Mouse (Mus musculus) left cerebral cortex, postnatal 10 days (tissue): ENCODE data around the gene B3galt4. TPM values are rescaled to one million over a fixed set of nuclear protein-coding genes. Genes with fewer than 3 reads are reported as not detected.
A peak's percentile ranks its signal among the peaks of the same experiment; 100 is the strongest.
"Not testable (repeated sequence)": the region's sequence is repeated elsewhere in the genome, so short reads cannot be mapped to it uniquely, and the experiment has no call there.

ENCODE experiments used
- DNase-seq, 2 experiments: peaks; one replicate each; pipeline ENCODE4 v3.0.0; 2021 to 2022; ENCODE audit warnings: low spot score in 2 of 2, mixed read lengths in 1 of 2; ENCODE audit errors: extremely low spot score in 1 of 2
- intact Hi-C: fragments of 180-260 bp; cut with DNase I; formaldehyde crosslinking; loops from one replicate; pipeline ENCODE4 v1.15.1; 2025
- total RNA-seq, 2 experiments: library from RNA; stranded (reverse); gene quantifications; 2 replicates each; pipeline ENCODE4 v1.2.3; 2021

B3galt4 gene
- total RNA-seq, 2 experiments from 2014 or later = 5.2 to 9.8 TPM

DNA sequence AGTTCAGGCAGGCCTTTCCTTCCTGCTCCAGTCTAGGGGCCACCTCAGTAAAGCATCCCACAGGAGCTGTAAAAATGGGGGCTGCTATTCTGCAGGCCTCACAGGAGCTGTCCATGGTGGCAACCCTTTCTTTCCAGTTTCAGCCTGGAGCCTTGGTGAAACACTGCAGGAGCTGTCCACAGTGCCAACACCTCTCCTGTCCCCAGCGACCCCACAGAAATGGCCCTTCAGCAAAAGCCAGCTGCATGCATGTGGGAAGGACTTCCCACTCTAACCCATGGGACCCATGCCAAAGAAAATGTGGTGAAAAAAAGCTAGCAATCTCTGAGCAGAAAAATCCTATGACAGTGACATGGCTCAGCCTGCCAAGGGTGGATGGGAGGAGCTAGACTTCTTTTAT is 21.4 kb upstream of the B3galt4 start:
- intact Hi-C loops = loop anchor here (2.0 kb wide), 1 partner anchor 1296 kb away; no protein-coding TSS in a partner anchor
- DNase-seq = no peak

DNA sequence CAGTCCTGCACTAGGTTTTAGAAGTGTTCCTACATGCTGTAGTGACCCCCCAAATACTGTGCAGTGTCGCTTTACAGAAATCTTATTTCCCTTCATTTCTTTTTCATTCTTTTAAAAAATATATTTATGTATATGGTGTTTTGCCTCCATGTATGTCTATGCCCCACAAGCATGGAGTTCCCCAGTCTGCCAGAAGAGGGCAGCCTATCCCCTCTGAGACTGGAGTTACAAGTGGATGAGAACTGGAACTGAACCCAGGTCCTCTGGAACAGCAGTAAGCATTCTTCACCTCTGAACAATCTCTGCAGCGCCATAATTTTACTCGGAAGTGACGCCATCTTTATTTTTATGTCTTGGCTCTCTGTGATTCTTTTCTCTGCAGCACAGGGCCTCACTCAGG is 18.1 kb upstream of the B3galt4 start:
- no peak for DNase-seq
- intact Hi-C loops = no loop called here

DNA sequence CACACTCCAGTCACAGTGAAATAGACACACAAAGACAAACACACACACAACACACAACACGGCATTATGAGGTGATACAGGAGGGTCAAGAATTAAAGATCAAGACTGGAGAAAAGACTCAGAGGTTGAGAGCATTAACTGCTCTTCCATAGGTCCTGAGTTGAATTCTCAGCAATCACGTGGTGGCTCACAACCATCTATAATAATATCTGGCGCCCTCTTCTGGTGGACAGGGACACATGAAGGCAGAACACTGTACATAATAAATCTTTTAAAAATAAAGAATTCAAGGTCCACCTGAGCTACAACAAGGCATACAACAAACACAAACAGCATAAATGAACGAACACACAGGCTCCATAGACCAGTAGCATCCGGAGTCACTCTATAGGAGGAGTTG is 17.6 kb upstream of the B3galt4 start:
- intact Hi-C loops = no loop called here
- DNase-seq = no peak

DNA sequence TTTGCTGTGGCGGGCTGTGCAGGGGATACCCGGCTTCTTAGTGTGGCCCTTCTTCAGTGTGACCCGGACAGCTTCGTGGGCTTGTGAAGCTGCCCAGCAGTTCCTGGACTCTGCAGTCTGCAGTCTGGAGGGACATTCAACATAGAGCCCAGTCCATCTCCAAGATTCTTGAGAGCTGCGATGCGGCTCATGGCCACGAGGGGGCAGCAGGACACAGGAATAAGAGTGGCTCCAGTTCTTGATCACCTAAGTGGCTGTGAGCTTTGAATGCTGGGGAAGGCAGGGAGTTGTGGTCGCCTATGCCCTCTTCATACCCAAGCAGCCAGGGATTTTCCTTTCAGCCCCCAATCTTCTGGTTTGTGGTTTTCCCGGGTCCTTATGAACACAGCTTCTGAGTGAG is 17.2 kb upstream of the B3galt4 start:
- intact Hi-C loops = no loop called here
- peak; percentile 67 to 74 for DNase-seq

DNA sequence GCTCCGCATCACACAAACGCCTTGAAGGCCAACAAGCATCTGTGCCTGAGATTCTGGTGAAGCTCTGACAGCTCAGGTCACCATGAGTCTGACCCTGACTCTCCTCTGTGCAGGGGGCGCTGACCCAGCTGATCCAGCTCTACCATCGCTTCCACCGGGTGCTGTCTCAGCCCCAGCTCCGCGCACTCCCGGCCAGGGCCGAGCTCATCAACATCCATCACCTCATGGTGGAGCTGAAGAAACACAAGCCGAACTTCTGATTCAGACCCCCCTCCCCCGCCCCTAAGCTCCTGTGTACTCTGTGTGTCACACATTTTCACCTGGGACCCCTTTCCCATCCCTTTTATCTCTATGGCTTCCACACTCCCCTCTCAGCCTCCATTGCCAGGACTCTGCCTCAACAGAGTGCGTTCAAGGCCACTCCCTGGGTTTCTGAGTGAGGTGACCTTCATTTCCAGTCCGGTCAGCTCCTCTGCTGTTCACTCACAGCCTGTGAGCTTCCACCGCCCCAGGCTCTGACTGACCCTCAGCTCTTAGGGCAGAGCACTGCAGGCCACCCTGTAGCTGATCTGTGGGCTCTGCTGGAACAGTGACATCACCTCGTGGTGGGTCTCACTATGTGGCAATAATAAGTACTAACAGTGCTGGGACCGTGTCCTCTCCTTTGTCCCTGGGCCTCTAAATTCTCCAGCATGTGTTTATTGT is 14.7 kb upstream of the B3galt4 start:
- intact Hi-C loops = no loop called here
- peak in 1 of 2 experiments; percentile 42 for DNase-seq

DNA sequence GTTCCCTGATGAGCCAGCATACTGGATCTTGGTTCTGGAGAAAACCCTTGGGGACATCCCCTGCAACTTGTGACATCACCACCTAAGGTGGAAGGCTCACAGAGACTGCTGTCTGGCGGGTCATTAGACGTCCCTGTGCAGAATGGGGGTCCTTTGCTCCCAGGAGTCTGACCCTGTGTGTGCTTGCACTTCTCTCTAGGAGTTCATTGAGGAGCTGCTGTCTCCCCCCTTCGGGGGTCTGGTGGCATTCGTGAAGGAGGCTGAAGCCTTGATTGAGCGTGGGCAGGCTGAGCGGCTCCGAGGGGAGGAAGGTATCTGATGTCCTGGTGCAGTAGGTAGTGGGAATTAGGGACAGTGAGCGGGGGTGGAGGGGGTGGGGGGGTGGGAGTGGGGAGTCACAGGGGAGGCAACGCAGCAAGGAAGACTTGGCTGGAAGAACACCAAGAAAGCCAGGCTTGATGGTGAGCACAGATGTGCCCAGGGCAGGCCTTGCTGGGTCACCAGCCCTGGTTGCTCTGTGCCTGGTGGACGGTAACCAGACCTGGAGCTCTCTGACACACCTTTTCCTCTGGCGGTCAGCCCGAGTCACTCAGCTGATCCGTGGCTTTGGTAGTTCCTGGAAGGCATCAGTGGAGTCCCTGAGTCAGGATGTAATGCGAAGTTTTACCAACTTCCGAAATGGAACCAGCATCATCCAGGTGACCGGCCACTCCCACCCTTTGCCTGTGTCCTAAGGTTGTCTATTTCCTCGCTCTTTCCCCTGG is 14.0 kb upstream of the B3galt4 start:
- DNase-seq = no peak
- intact Hi-C loops = no loop called here

DNA sequence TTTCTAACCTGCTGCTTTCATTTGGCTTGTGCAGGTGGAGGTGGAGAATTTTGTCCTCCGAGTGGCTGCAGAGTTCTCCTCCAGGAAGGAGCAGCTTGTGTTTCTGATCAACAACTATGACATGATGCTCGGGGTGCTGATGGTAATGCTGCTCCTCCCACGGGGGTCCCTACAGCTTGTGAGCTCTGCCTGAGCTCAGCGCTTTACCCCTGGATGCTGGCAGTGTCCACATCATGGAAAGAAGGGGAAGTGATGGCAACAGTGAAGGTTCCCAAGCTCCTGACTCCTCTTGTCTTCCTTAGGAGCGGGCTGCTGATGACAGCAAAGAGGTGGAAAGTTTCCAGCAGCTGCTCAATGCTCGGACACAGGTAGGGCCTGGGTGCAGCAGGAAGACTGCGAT is 11.6 kb upstream of the B3galt4 start:
- DNase-seq = no peak

DNA sequence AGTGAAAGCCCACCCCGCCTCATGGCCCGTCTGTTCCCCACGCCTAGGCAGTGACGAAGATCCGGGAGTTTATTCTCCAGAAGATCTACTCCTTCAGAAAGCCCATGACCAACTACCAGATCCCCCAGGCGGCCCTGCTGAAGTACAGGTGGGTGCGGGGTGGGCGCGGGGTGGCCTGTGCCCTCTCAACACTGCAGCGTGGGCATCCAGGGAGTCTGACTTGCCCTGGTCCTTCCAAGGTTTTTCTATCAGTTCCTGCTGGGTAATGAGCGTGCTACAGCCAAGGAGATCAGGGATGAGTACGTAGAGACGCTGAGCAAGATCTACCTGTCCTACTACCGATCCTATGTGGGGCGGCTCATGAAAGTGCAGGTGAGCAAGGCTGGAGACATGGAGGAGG is 8.7 kb upstream of the B3galt4 start:
- DNase-seq = no peak
- intact Hi-C loops = loop anchor here (2.0 kb wide), 1 partner anchor 1319 kb away; no protein-coding TSS in a partner anchor

More for the DNA sequence above, 11.6 kb upstream of the B3galt4 start:
- intact Hi-C loops = no loop called here

DNA sequence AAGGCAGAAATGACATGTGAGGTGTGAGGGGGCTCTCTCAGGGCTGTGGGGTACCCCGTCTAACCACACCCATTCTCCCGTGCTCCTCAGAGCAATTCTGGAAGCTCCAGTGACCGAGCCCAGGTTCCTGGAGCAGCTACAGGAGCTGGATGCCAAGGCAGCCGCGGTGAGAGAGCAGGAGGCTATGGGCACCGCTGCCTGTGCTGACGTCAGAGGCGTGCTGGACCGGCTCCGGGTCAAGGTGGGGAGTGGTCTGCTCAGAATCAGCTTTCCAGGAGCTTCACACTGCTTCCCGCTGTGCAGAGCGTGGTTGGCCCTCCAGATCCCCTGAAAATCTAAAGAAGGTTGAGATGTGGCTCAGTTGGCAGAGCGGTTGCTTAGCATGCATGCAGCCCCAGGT is 7.8 kb upstream of the B3galt4 start:
- intact Hi-C loops = no loop called here
- DNase-seq = no peak

DNA sequence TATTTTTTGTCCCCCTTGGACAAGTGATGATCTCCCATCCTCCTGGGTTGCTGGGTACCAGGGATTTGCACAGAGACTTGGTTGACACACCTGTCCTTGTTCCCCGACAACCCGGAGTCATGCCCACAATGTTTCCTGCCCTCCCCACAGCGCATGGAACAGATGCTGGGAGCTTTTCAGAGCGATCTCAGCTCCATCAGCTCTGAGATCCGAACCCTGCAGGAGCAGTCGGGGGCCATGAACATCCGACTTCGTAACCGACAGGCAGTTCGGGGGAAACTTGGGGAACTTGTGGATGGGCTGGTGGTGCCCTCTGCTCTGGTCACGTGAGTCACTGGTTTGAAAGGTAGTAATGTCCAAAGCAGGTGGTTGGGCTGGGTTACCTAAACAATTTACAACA is 7.2 kb upstream of the B3galt4 start:
- no peak for DNase-seq
- intact Hi-C loops = no loop called here

DNA sequence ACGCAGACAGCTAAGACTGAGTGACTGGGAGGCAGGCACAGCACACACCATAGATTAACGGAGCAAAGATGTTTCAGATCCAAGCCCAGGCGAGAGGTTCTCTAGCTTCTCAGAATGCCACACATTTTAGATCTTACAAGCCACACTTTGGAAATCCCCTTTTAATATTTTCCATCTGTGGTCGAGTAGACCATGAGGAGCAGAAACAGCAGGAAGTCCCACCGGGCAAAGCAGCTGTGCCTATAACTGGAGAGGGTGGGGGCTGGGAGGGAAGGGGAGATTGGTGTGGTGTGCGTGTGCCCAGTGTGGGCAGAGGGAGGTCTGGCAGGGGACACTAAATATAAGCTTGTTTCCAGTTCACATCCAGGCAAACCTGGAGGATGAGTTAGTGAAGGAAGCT is 6.2 kb upstream of the B3galt4 start:
- no peak for DNase-seq
- intact Hi-C loops = loop anchor here (1.0 kb wide), 1 partner anchor 64 kb away; no protein-coding TSS in a partner anchor

DNA sequence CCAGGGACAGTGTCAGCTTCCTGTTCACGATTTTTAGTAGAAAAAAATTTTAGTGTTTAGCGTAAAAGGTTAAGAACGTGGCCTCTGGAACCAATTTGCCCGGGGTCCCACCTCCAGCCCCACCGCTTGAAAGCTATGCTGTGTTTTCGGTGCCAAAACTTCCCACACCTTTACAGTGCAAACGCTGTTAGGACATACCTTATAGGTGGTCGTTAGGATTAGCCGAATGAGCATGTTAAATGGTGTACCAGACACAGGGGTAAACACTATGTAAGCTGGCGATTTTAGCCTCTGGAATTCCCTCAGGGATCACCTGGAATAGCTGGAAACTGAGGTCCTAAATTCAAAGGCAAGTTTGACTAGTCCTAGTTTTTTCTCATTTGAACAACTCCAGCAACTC is 5.0 kb upstream of the B3galt4 start:
- no peak for DNase-seq
- intact Hi-C loops = no loop called here

DNA sequence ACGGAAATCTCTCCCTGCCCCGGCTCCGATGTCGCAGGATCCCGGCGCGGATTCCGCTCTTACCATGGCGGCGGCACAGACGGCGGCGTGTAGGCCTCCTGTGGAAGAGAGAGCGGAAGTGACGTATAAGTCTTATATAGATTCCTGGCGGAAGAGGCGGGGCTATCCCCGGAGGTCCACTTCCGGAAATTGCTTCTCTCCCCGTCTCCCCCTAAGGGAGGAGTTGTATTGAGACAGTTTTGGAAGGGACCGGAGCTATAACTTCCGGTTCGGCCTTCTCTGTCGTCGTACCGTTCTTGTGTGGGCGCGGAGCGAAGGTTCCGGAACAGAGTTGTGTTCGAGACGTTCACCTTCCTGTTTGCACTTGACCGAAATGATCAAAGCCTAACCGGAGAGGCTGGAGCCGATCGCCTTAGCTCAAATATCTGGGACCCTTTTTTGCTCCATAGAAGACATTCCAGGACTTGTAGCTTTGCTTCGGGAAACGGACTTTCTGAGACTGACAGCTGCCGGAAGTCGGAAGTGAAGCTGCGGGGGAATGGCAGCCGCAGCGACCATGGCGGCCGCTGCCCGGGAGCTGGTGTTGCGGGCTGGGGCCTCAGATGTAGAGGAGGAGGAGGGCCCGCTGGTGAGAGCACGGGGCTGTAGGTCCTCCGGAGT is 4.4 kb upstream of the B3galt4 start, which contains the start of the genes Vps52 and Rps18:
Gene Vps52 (plus strand): TSS at position 258 of the 660 bp plus-strand sequence.
Gene Rps18 (minus strand): TSS at position 447 of the 660 bp plus-strand sequence.
- intact Hi-C loops = no loop called here

DNA sequence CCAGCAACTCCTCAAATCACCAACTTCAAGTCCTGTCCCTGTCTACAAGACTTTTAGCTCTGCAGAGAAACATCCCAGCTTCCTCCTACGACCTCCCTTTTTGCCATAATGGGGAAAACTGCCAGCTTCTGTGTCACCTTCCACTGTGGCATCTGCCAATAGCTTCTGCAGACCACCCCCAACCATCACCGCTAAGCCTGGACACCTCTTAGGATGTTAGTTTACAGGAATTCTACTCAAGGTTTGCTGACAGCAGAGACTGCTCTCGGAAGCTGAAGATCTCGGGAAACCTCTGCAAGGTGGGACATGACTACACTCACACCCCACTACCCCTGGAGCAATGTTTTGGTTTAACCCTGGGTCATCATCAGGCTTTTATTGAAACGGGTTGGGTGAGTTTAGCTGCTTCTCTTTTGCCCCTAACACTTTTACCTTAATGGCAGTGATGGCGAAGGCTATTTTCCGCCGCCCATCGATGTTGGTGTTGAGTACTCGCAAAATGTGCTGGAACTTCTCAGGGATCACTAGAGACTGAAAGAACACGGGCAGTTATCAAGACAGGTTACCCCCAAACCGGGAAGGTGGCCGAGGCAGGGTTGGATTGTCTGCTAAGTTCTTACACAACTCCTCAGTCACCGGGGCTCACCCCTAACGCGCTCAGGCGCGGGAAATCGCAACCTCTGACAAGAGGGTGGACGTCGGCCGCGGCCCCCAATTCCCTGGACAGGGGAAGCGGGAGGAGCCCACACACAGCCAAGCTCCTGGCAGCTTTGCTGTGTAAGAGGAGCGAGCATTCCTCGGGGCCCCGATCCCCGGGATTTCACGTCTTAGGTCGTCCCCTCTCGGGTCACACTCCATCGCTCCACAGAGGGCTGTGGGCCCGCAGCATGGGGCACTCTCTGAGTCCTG is 3.6 kb upstream of the B3galt4 start:
- intact Hi-C loops = no loop called here
- DNase-seq = peak in 1 of 2 experiments; percentile 61

More for the DNA sequence above, 4.4 kb upstream of the B3galt4 start, which contains the start of the genes Vps52 and Rps18:
- DNase-seq = peak; percentile 95 to 98

DNA sequence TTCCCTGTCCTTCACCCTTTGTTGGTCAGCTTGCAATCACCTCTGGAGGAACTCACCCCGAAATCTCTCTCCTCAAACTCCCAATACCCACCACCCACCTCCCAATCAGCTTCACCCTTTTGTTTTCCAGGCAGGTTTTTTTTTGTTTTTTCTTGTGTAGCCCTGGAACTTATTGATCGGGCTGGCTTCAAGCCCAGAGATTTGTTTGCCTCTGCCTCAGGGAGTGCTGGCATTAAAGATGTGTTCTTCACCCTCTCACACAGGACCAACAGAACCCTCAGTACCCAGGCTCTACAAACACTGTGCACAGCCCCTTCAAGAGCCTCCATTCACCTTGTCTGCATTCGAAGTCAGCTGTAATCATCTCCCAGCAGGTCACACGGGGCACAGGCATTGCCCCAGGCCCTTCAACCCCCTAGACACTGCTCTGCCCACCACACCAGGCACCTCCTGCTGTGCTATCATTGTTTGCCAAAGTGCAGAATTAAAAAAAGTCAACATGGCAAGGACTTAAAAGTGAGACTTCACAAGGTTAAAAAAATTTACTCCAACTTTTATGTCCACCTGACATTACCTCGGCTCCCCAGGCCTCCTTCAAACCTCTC is 2.8 kb upstream of the B3galt4 start:
- DNase-seq = no peak
- intact Hi-C loops = no loop called here

DNA sequence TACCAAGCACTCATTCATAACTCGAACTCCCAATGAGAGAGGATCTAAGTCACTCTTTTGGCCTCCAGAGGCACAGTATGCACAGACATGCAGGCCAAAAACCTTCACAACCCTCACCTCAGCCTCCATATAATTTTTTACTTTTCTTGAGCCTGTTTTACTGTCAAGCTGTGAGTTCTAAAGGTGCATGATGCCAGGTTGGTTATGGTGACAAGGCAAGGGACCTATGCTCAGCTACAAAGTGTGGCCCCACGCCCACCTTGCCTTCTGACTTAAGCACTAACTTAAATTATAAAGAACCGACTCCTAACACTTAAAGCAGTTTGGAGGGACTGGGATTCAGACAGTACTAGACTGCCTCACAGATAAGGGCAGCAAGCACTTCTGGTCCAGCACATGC is 2.0 kb upstream of the B3galt4 start:
- no peak for DNase-seq
- intact Hi-C loops = no loop called here

DNA sequence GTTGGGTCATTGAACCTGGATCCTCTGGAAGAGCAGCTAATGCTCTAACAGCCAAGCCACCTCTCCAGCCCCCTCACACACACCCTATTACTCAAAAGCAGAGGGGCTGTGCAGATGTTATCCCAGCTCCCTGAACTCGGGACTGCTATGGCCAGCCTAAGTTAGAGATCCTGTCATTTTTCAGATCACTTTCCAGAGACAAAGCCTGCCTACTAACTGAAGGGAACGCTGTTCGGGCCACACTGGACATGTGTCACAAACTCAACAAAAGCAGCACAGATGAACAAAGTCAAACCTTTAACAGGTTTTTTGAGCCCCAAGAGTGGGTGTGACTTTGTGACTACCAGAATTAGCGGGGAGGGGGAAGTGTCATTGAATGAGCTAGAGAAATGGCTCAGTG is 1.6 kb upstream of the B3galt4 start:
- intact Hi-C loops = no loop called here
- DNase-seq = no peak

DNA sequence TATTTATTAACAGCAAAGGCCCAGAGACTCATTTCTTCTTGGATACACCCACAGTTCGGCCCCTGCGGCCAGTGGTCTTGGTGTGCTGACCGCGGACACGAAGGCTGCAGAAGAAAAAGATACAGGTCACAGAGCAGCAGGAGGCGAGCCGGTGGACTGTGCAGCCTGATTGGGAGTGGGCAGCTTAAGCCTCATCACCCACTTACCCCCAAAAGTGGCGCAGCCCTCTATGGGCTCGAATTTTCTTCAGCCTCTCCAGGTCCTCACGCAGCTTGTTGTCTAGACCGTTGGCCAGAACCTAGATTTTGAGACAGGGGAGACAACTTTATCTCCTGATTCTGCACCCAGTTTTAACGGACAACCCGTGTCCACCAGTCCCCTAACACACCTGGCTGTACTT is 727 bp upstream of the B3galt4 start:
- DNase-seq, intact Hi-C loops: not testable (repeated sequence)
